Mouse (Mus musculus) forebrain, embryonic 14.5 days (tissue): ENCODE data around the gene Dpep3. TPM values are rescaled to one million over a fixed set of nuclear protein-coding genes. Genes with fewer than 3 reads are reported as not detected.
"Not testable (repeated sequence)": the region's sequence is repeated elsewhere in the genome, so short reads cannot be mapped to it uniquely, and the experiment has no call there.

Experiments
- ATAC-seq: fragments of 200-750 bp; cut with Nextera tagmentation; 2 replicates; pipeline ENCODE4 v1.8.0; 2017; ENCODE audit warnings: mild to moderate bottlenecking, moderate library complexity
- DNase-seq: peaks from one replicate; pipeline ENCODE4 v3.0.0-alpha.2; 2015; ENCODE audit warnings: low spot score
- H3K27ac ChIP-seq: fragments of 300-500 bp; sonication (generic); 2 replicates; pipeline ENCODE4 v1.5.1; 2014; ENCODE audit warnings: low read depth, mild to moderate bottlenecking, control low read depth, low read length, moderate library complexity
- H3K27me3 ChIP-seq: fragments of 300-500 bp; sonication (generic); replicated peaks from 2 replicates; pipeline ENCODE4 v1.6.1; 2014; ENCODE audit warnings: low read length, control low read depth, mixed read lengths; ENCODE audit not compliant: control insufficient read depth, insufficient read depth
- H3K36me3 ChIP-seq: fragments of 300-500 bp; sonication (generic); 2 replicates; pipeline ENCODE4 v1.6.1; 2014; ENCODE audit warnings: low read length, control low read depth; ENCODE audit not compliant: control insufficient read depth, insufficient read depth
- H3K4me1 ChIP-seq: fragments of 300-500 bp; sonication (generic); 2 replicates; pipeline ENCODE4 v1.6.1; 2014; ENCODE audit warnings: antibody characterized with exemption, low read length, control low read depth; ENCODE audit not compliant: control insufficient read depth, insufficient read depth
- H3K4me2 ChIP-seq: fragments of 300-500 bp; sonication (generic); 2 replicates; pipeline ENCODE4 v1.6.1; 2014; ENCODE audit warnings: mild to moderate bottlenecking, control low read depth, low read length
- H3K4me3 ChIP-seq: fragments of 300-500 bp; sonication (generic); 2 replicates; pipeline ENCODE4 v1.5.1; 2014; ENCODE audit warnings: low read depth, low read length, control low read depth
- H3K9ac ChIP-seq: fragments of 300-500 bp; sonication (generic); 2 replicates; pipeline ENCODE4 v1.6.1; 2014; ENCODE audit warnings: mild to moderate bottlenecking, low read length, control low read depth, moderate library complexity
- H3K9me3 ChIP-seq: fragments of 300-500 bp; sonication (generic); replicated peaks from 2 replicates; pipeline ENCODE4 v1.6.1; 2016; ENCODE audit warnings: low read length, control low read depth, mixed read lengths; ENCODE audit not compliant: control insufficient read depth
- WGBS: fragments of 180-500 bp; shearing (Covaris S2); extraction: QIAGEN DNeasy Blood & Tissue Kit; methylation state at CpG from one replicate; pipeline ENCODE4 v1.1.7; 2014; 5-methylcytosine and 5-hydroxymethylcytosine counted together
- polyA plus RNA-seq: library from polyadenylated mRNA; unstranded; fragments of >200 nt; fragmentation: Nextera tagmentation; extraction: Ambion mirVana; gene quantifications from 2 replicates; pipeline ENCODE4 v1.2.1, GENCODE M21; 2014

Dpep3 gene
- not detected in 2 replicates for polyA plus RNA-seq

- no peak for ATAC-seq
- no peak within 1 kb of the TSS for H3K4me3 ChIP-seq
- H3K9me3 ChIP-seq = no peaks in the 10 kb centered on the region
- H3K9ac ChIP-seq = no peak within 1 kb of the TSS
- H3K4me1 ChIP-seq = no peaks in the 10 kb centered on the region
- 89% methylated on average over 15 of the region's 15 CpGs for WGBS
- H3K4me2 ChIP-seq = no peak within 1 kb of the TSS
- no peaks in the 10 kb centered on the region for H3K27me3 ChIP-seq
- no peak for DNase-seq
- no peak within 1 kb of the TSS for H3K27ac ChIP-seq
- H3K36me3 ChIP-seq = no peaks in the 10 kb centered on the region
Observed at GRCm38 (mm10) chr8:105979325-105979724, at the start of gene Dpep3. Gene Dpep3 (minus strand): TSS chr8:105979429.

- H3K9ac ChIP-seq = no peak overlapping the region
- ATAC-seq = 0 out of 2 replicates have a peak, but pooled peaks have one; percentile 42
- no peaks in the 10 kb centered on the region for H3K27me3 ChIP-seq
- peaks cover 20% of the 10 kb centered on the region; the same call in 1 of the 2 replicates for H3K36me3 ChIP-seq
- no peak overlapping the region for H3K27ac ChIP-seq
- DNase-seq = peak; percentile 87
- H3K4me3 ChIP-seq = no peak overlapping the region
- no peak overlapping the region for H3K4me2 ChIP-seq
- H3K4me1 ChIP-seq = no peaks in the 10 kb centered on the region
- no peaks in the 10 kb centered on the region for H3K9me3 ChIP-seq
Observed at GRCm38 (mm10) chr8:106022483-106022882, 43.3 kb upstream of the Dpep3 start.

GRCm38 (mm10) chr8:106018039-106018438 is 38.8 kb upstream of the Dpep3 start:
- H3K4me3 ChIP-seq = no peak overlapping the region
- H3K4me2 ChIP-seq = no peak overlapping the region
- H3K9me3 ChIP-seq = no peaks in the 10 kb centered on the region
- no peak overlapping the region for H3K9ac ChIP-seq
- ATAC-seq (no peak), DNase-seq (no peak)
- no peaks in the 10 kb centered on the region for H3K27me3 ChIP-seq
- 95% methylated on average over 3 of the region's 3 CpGs for WGBS
- H3K4me1 ChIP-seq = no peaks in the 10 kb centered on the region
- H3K27ac ChIP-seq = no peak overlapping the region
- 0 out of 2 replicates have a peak, but pooled peaks cover 14% of the 10 kb centered on the region for H3K36me3 ChIP-seq

GRCm38 (mm10) chr8:106017130-106017529 is 37.9 kb upstream of the Dpep3 start:
- H3K27ac ChIP-seq = no peak overlapping the region
- H3K4me2 ChIP-seq = no peak overlapping the region
- H3K36me3 ChIP-seq = 0 out of 2 replicates have a peak, but pooled peaks cover 14% of the 10 kb centered on the region
- no peak overlapping the region for H3K9ac ChIP-seq
- H3K4me1 ChIP-seq = no peaks in the 10 kb centered on the region
- no peaks in the 10 kb centered on the region for H3K9me3 ChIP-seq
- no peak overlapping the region for H3K4me3 ChIP-seq
- ATAC-seq = no peak
- WGBS = 95% methylated on average over 7 of the region's 7 CpGs
- DNase-seq = no peak
- no peaks in the 10 kb centered on the region for H3K27me3 ChIP-seq

GRCm38 (mm10) chr8:106016284-106016683 is 37.1 kb upstream of the Dpep3 start:
- Histone ChIP-seq H3K4me2 (no peak overlapping the region), H3K36me3 (0 out of 2 replicates have a peak, but pooled peaks cover 14% of the 10 kb centered on the region), H3K27ac (no peak overlapping the region), H3K9me3 (no peaks in the 10 kb centered on the region), H3K4me1 (no peaks in the 10 kb centered on the region), H3K9ac (no peak overlapping the region), H3K4me3 (no peak overlapping the region), H3K27me3 (no peaks in the 10 kb centered on the region)
- DNase-seq = no peak
- ATAC-seq = no peak
- 93% methylated on average over 6 of the region's 6 CpGs for WGBS

- H3K36me3 ChIP-seq, ATAC-seq, H3K27me3 ChIP-seq, H3K27ac ChIP-seq, DNase-seq, H3K9me3 ChIP-seq, H3K4me1 ChIP-seq: not testable (repeated sequence)
- peak overlapping the region; percentile 90 for H3K9ac ChIP-seq
- H3K4me2 ChIP-seq = peak overlapping the region; percentile 99
- WGBS = 86% methylated on average over 8 of the region's 8 CpGs
- peak overlapping the region; percentile 88; the same call in 1 of the 2 replicates for H3K4me3 ChIP-seq
Observed at GRCm38 (mm10) chr8:106012203-106012602, 33.0 kb upstream of the Dpep3 start.

- WGBS = 3% methylated on average over 6 of the region's 6 CpGs
- H3K9ac ChIP-seq = peak within 1 kb of the TSS; percentile 90
- H3K9me3 ChIP-seq = no peaks in the 10 kb centered on the region
- DNase-seq (no peak), ATAC-seq (peak; percentile 35; the same call in 1 of the 2 replicates)
- peak within 1 kb of the TSS; percentile 68; the same call in 1 of the 2 replicates for H3K27ac ChIP-seq
- H3K36me3 ChIP-seq = no peaks in the 10 kb centered on the region
- peak within 1 kb of the TSS; percentile 88 for H3K4me3 ChIP-seq
- no peaks in the 10 kb centered on the region for H3K27me3 ChIP-seq
- peak within 1 kb of the TSS; percentile 99 for H3K4me2 ChIP-seq
- peaks cover 8% of the 10 kb centered on the region for H3K4me1 ChIP-seq
Observed at GRCm38 (mm10) chr8:106011643-106011986, 32.4 kb upstream of the Dpep3 start, which contains the start of gene Ddx28. Gene Ddx28 (minus strand): TSS chr8:106011882.

- Histone ChIP-seq H3K4me3 (peak overlapping the region; percentile 88), H3K4me1 (peaks cover 8% of the 10 kb centered on the region), H3K27ac (peak overlapping the region; percentile 68; the same call in 1 of the 2 replicates), H3K36me3 (no peaks in the 10 kb centered on the region), H3K9ac (peak overlapping the region; percentile 90), H3K9me3 (no peaks in the 10 kb centered on the region), H3K27me3 (no peaks in the 10 kb centered on the region), H3K4me2 (peak overlapping the region; percentile 99)
- 2% methylated on average over 74 of the region's 74 CpGs for WGBS
- peak; percentile 97 for DNase-seq
- peak; percentile 97 for ATAC-seq
Observed at GRCm38 (mm10) chr8:106010748-106011642, 31.8 kb upstream of the Dpep3 start.

- WGBS = 60% methylated on average over 3 of the region's 3 CpGs
- not testable (repeated sequence) for H3K4me2 ChIP-seq, DNase-seq, H3K4me3 ChIP-seq, H3K4me1 ChIP-seq, ATAC-seq, H3K9me3 ChIP-seq, H3K36me3 ChIP-seq, H3K27ac ChIP-seq, H3K27me3 ChIP-seq, H3K9ac ChIP-seq
Observed at GRCm38 (mm10) chr8:106007891-106008290, 28.7 kb upstream of the Dpep3 start.
